Mouse (Mus musculus) megakaryocyte, embryonic 14.5 days (primary cell): ENCODE results near the gene Fbxo10. TPM values are rescaled to one million over a fixed set of nuclear protein-coding genes. Genes with fewer than 3 reads are reported as not detected.
A peak's percentile ranks its signal among the peaks of the same experiment; 100 is the strongest.

Experiments
- H3K27me3 ChIP-seq: replicated peaks from 2 replicates; pipeline ENCODE3; 2012; ENCODE audit warnings: inconsistent platforms
- H3K36me3 ChIP-seq: replicated peaks from 2 replicates; pipeline ENCODE3; 2012; ENCODE audit warnings: low read length, inconsistent platforms, mixed read lengths
- H3K4me1 ChIP-seq: 2 replicates; pipeline ENCODE4 v1.6.1; 2012; ENCODE audit warnings: inconsistent platforms
- H3K4me3 ChIP-seq: replicated peaks from 2 replicates; pipeline ENCODE3; 2012; ENCODE audit warnings: moderate library complexity, mild to moderate bottlenecking, inconsistent platforms
- H3K9me3 ChIP-seq: 2 replicates; pipeline ENCODE4 v1.6.1; 2012; ENCODE audit warnings: inconsistent platforms
- FLI1 ChIP-seq: IDR thresholded peaks from 2 replicates; pipeline ENCODE4 v1.6.1; 2012; ENCODE audit warnings: low read length, inconsistent platforms, mixed read lengths
- GATA1 ChIP-seq: IDR thresholded peaks from 3 replicates; pipeline ENCODE4 v1.6.1; 2012; ENCODE audit warnings: mixed read lengths, low read length, inconsistent platforms, borderline replicate concordance
- polyA plus RNA-seq: library from polyadenylated mRNA; stranded (reverse); fragments of >175 nt; gene quantifications from 2 replicates; pipeline ENCODE4 v1.2.3, GENCODE M21; 2012; ENCODE audit warnings: low replicate concordance; ENCODE audit not compliant: insufficient read depth

Fbxo10 gene
- 0.29 and 1.4 TPM in 2 replicates for polyA plus RNA-seq

DNA sequence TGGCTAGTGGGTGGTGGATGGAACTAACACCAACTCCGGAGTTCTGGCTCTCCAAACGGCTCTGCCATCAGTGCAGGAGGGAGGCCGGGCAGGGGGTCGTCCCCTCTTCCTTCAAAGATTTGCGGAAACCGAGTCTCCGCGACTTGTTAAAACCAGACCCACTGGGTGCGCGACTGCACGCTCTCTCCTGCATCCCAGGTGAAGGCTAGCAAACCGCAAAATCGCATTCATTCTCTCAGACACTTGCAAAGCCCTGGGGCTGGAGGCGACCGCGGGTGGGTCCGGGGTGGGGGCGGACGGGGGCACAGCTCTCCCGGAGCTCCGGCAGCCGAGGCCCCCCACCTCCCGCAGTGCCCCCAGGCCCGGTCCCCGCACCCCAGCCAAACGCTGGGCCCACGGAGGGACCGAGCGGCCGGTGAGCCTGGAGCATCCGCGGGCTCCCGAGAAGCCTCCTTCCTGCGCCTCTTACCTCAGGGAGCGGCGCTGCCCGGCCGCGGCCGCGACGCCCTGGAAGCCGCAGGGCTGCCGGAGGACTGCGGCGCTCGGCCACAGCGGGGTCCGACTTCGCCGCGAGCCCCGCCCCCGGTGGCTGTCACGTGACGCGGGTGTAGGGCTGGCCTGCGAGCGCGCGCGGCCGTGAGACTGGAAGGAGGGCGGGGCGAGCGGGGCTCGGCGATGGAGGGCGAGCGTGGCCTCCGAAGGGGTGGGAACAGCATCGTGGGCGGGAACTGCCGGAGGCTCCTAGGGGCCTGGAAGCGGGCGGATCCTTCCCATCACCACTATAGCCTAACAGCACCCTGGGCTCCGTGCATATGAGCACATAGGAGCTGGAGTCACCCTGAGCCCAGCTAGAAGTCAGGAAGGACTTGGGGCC is at the start of gene Fbxo10:
TSS of gene Fbxo10 (minus strand) at position 584 of the 874 bp plus-strand sequence.
- H3K36me3 ChIP-seq = no peaks in the 10 kb centered on the region
- H3K4me3 ChIP-seq = peak within 1 kb of the TSS; percentile 92
- H3K4me1 ChIP-seq = peaks cover 23% of the 10 kb centered on the region
- peaks cover 25% of the 10 kb centered on the region for H3K27me3 ChIP-seq
- TF ChIP-seq GATA1 (no peak), FLI1 (no peak)
- H3K9me3 ChIP-seq = 0 out of 2 replicates have a peak, but pooled peaks cover 3% of the 10 kb centered on the region

DNA sequence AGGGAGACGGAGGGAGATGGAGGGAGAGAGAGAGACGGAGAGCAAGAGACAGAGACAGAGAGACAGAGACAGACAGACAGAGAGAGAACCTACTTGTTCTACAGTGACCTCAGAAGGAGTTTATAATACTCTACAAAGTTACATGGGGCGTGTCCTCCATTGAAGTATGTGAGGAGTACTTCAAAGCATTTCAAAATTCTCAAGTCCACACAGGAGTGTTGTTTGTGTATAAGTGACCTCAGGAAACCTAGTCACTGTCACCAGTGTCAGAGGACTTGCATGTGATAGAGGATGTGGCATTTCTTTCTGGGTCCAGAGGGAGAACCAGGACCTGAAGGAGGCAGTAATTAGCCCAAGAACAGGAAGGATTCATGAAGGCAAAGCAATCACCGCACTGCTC is 46.6 kb upstream of the Fbxo10 start:
- H3K9me3 ChIP-seq = no peaks in the 10 kb centered on the region
- no peak overlapping the region for H3K4me3 ChIP-seq
- TF ChIP-seq GATA1 (no peak), FLI1 (no peak)
- no peaks in the 10 kb centered on the region for H3K4me1 ChIP-seq
- H3K36me3 ChIP-seq = no peaks in the 10 kb centered on the region
- H3K27me3 ChIP-seq = peaks cover 23% of the 10 kb centered on the region

DNA sequence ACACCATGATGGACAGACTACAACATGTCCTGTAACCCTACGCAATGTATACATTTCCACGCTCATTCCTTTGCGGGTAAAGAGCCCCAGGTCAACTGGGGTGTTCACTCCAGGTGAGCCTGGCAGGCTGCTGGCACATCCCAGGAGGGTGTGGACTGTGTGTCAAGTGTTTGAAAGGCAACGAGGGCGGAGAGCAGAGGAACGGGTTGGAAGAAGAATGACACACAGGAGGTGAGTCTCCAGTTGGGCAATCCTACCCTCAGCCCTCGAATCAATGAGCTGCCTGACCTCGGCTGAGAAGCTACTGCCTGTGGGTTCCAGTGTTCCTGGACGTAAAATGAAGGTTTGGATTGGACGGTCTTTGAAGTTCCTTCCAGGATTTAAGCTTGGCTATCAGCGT is 36.9 kb upstream of the Fbxo10 start:
- TF ChIP-seq GATA1 = no peak
- TF ChIP-seq FLI1 = no peak
- Histone ChIP-seq H3K27me3 (peaks cover 11% of the 10 kb centered on the region), H3K4me1 (peaks cover 4% of the 10 kb centered on the region; the same call in 1 of the 2 replicates), H3K4me3 (no peak overlapping the region), H3K9me3 (peaks cover 6% of the 10 kb centered on the region), H3K36me3 (no peaks in the 10 kb centered on the region)

DNA sequence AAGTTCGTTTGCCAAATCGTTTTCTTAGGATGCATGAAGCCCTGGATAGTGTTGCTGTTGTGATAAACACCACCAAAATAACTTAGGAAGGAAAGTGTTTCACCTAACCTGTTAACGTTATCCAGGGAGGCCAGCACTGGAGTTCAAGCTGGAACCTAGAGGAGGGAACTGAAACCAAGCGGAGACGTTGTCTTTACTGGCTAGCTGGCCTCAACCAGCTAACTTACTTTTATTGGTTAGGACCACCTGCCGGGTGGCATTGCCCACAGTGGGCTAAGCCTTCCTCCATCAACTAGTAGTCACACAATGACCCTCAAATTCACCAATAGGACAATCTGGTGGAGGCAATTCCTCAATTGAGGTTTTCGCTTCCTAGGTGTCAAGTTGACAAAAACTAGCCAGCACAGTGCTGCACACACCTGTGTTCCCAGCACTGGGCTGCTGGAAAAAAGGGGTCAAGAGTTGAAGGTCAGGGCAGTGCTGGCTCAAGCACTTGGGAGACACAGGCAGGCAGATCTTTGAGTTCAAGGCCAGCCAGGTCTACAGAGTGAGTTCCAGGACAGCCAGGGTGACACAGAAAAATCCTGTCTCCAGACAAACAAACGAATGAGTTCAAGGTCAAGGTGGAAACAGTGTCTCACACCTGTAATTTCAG is 24.2 kb upstream of the Fbxo10 start:
- Histone ChIP-seq H3K36me3 (peaks cover 22% of the 10 kb centered on the region), H3K4me3 (peak overlapping the region; percentile 97), H3K4me1 (peaks cover 31% of the 10 kb centered on the region), H3K27me3 (peaks cover 2% of the 10 kb centered on the region), H3K9me3 (no peaks in the 10 kb centered on the region)
- TF ChIP-seq GATA1 = no peak
- no peak for TF ChIP-seq FLI1

DNA sequence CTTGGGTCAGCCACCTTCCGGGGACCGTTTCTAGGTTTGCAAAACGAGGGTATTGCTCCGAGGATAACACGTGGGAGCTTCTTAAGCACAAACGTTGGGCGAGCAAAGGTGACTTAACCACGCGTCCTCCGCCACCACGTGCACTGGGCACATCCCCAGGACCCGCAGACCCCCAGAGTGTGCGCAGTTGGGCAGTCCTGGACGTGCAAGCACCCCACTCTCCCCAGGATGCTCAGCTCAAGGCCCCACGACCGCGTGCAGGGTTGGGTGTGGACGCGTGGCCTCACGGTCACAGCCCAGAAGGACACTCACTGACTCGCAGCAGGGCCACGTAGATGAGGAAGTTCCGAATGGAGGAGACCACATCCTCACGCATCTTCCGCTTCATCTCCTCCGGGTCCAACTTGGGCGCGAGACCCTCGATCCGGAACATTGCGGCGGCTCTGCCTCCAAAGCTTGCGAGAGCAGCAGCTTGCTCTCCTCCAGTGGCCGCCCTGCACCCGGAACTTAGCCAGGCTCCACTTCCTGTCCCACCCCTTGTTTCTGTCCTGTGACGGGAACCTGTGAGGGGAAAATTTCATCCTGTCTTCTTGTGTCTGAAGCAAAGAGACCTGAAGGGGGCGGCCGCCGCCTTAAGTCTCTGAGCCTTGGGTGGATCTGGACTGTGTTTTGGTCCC is 23.3 kb upstream of the Fbxo10 start, which contains the start of gene Tomm5:
TSS of gene Tomm5 (minus strand) at position 514 of the 677 bp plus-strand sequence.
- Histone ChIP-seq H3K4me3 (peak within 1 kb of the TSS; percentile 97), H3K9me3 (no peaks in the 10 kb centered on the region), H3K27me3 (no peaks in the 10 kb centered on the region), H3K36me3 (peaks cover 31% of the 10 kb centered on the region), H3K4me1 (peaks cover 31% of the 10 kb centered on the region)
- TF ChIP-seq GATA1 (no peak), FLI1 (no peak)

DNA sequence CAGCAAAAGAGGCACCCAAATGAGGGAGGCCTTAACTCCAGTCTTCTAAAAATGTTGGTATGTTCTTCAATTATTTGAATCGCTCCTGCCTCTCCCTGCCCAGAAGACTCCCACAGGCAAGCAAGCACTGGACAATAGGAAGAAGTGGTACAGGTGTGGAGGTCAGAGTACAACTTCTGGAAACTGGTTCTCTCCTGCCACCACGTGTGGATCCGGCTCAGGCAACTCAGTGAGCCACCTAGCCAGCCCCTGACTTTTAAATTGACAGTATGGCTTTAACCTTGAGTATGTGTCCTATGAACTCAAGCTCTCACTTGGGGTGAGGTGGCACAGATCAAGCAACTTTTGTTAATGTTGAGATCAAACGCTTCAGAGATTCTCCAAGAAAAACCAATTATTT is 22.7 kb upstream of the Fbxo10 start:
- TF ChIP-seq GATA1 (no peak), FLI1 (no peak)
- Histone ChIP-seq H3K36me3 (peaks cover 37% of the 10 kb centered on the region), H3K9me3 (no peaks in the 10 kb centered on the region), H3K27me3 (no peaks in the 10 kb centered on the region), H3K4me1 (peaks cover 31% of the 10 kb centered on the region), H3K4me3 (peak overlapping the region; percentile 97)

DNA sequence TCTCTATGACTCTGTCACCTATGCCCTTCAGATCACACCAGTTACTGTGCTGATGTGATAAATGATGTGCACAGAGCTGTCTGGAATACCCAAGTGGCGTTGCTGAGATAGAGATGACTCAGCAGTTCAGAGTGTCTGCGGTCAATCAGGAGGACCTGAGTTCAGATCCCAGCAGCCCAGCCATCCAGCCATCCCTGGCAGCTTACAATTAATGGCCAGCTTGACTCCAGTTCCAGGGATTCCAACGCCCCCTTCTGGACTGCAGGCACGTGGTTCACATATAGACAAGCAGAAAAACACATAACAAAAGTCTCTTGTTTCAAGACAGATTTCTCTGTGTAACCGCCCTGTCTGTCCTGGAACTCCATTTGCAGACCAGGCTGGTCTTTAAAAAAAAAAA is 22.0 kb upstream of the Fbxo10 start:
- H3K4me1 ChIP-seq = peaks cover 31% of the 10 kb centered on the region
- peak overlapping the region; percentile 97 for H3K4me3 ChIP-seq
- TF ChIP-seq FLI1 = no peak
- TF ChIP-seq GATA1 = no peak
- peaks cover 44% of the 10 kb centered on the region for H3K36me3 ChIP-seq
- no peaks in the 10 kb centered on the region for H3K9me3 ChIP-seq
- H3K27me3 ChIP-seq = no peaks in the 10 kb centered on the region

DNA sequence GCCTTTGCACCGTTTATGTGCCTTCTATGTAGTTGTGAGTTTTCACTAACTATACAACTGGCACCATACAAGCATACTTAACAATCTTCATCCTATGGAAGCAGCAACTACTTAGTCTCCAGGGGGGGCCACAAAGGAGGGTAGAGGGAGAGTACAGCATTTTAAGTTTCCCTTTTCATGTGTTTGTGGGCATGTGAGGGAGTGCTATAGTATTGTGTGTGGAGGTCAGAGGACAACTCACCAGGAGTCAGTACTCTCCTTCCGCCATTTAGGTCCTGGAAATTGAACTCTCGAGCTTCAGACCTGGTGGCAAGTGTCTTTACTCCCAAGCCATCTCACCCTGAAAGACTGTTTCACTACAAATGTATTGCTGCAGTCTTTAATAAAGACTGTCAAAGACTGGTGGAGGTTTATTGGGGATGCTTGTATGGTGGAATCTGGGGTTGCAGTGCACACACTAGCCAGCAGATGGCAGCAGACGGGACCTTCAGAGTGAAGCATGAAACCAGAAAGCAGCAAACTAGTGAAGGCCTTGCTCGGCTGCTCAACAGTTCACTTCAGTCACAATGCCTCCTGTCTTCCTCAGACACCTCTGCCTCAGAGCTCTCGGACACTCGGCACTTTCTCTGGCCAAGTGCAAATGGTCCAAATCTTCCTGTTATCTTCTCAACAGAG is 12.9 kb upstream of the Fbxo10 start:
- TF ChIP-seq GATA1 = no peak
- TF ChIP-seq FLI1 = no peak
- no peaks in the 10 kb centered on the region for H3K9me3 ChIP-seq
- H3K27me3 ChIP-seq = peaks cover 9% of the 10 kb centered on the region
- H3K36me3 ChIP-seq = peaks cover 21% of the 10 kb centered on the region
- peaks cover 19% of the 10 kb centered on the region for H3K4me1 ChIP-seq
- no peak overlapping the region for H3K4me3 ChIP-seq

DNA sequence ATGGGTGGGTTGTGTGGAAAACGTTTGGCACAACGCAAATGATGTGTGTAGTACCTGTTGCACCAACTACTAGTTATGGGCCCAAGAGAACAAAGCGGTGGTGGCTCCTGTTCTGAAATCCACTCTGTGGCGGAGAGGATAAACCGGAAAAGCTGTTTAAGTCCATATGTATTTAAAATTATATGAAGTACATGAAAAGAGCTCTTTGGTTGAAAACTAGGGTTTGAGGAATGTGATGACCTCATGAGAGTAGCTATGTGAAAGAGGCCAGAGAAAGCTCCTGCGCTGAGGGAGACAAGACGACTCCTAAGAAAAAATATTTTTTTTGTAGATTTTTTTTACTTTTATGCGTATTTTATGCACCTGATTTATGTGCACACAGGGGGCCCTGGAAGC is 489 bp upstream of the Fbxo10 start:
- Histone ChIP-seq H3K4me3 (peak overlapping the region; percentile 92), H3K27me3 (peaks cover 25% of the 10 kb centered on the region), H3K9me3 (0 out of 2 replicates have a peak, but pooled peaks cover 3% of the 10 kb centered on the region), H3K4me1 (peaks cover 21% of the 10 kb centered on the region), H3K36me3 (no peaks in the 10 kb centered on the region)
- no peak for TF ChIP-seq FLI1
- no peak for TF ChIP-seq GATA1
